ENCODE assay signal across 8 mouse cellular contexts in genomic region chr5:113306750-113307477, GRCm38 (mm10). TPM values are rescaled to one million over a fixed set of nuclear protein-coding genes. Genes with fewer than 3 reads are reported as not detected.
A peak's percentile ranks its signal among the peaks of the same experiment; 100 is the strongest.
DNase-seq lines count a peak whose midpoint lies in the region; ATAC-seq and TF ChIP-seq lines count a peak whose summit lies in the region.

No protein-coding gene starts in this region.

- no peak for TF ChIP-seq EP300 in liver, postnatal 0 days (IDR thresholded peaks at IDR 0.05; ENCODE audit: low read depth)

- H3K9me3 ChIP-seq in liver, embryonic 11.5 days (ENCODE audit: control insufficient read depth, low read length), result no peaks in the 10 kb centered on the region
- H3K9me3 ChIP-seq in liver, postnatal 0 days (ENCODE audit: low read length), result no peaks in the 10 kb centered on the region
- H3K9me3 ChIP-seq in hindbrain, embryonic 10.5 days, result no peaks in the 10 kb centered on the region
- H3K9me3 ChIP-seq in stomach, embryonic 14.5 days (ENCODE audit: control insufficient read depth, low read depth, low read length), result no peaks in the 10 kb centered on the region

- H3K27me3 ChIP-seq in liver, embryonic 11.5 days (replicated peaks; ENCODE audit: control insufficient read depth, insufficient read depth, low read length), result peaks cover 23% of the 10 kb centered on the region
- H3K27me3 ChIP-seq in liver, postnatal 0 days (ENCODE audit: insufficient read depth, low read length), result peaks cover 24% of the 10 kb centered on the region
- peaks cover 45% of the 10 kb centered on the region for H3K27me3 ChIP-seq in hindbrain, embryonic 10.5 days (ENCODE audit: insufficient read depth, poor library complexity, severe bottlenecking)
- H3K27me3 ChIP-seq in stomach, embryonic 14.5 days (ENCODE audit: control insufficient read depth, insufficient read depth, low read length), result no peaks in the 10 kb centered on the region

- H3K27ac ChIP-seq in liver, embryonic 11.5 days (ENCODE audit: low read depth, low read length), result no peak overlapping the region
- no peak overlapping the region for H3K27ac ChIP-seq in liver, postnatal 0 days (ENCODE audit: low read depth)
- H3K27ac ChIP-seq in hindbrain, embryonic 10.5 days, result peak overlapping the region; percentile 88
- peak overlapping the region; percentile 95 for H3K27ac ChIP-seq in layer of hippocampus, adult 2 months
- peak overlapping the region; percentile 48; the same call in 1 of the 2 replicates for H3K27ac ChIP-seq in stomach, embryonic 14.5 days (ENCODE audit: low read length)

- no peak for ATAC-seq in liver, embryonic 11.5 days (replicated peaks; ENCODE audit: low FRiP score)
- no peak for ATAC-seq in liver, postnatal 0 days
- peak; percentile 30; the same call in 1 of the 2 replicates for ATAC-seq in stomach, embryonic 14.5 days (ENCODE audit: insufficient number of reproducible peaks, insufficient read depth, low FRiP score, low read depth)
- ATAC-seq in activated CD4-positive, CD25-positive, alpha-beta regulatory T cell, adult 4 months, result no peak

- no peak overlapping the region for H3K4me3 ChIP-seq in liver, embryonic 11.5 days (ENCODE audit: low read depth, low read length)
- H3K4me3 ChIP-seq in liver, postnatal 0 days (ENCODE audit: low read depth, low read length), result no peak overlapping the region
- peak overlapping the region; percentile 54 for H3K4me3 ChIP-seq in hindbrain, embryonic 10.5 days
- H3K4me3 ChIP-seq in layer of hippocampus, adult 2 months, result peak overlapping the region; percentile 54
- H3K4me3 ChIP-seq in stomach, embryonic 14.5 days (ENCODE audit: low read depth, low read length), result no peak overlapping the region

- TF ChIP-seq CTCF in liver, postnatal 0 days (IDR thresholded peaks at IDR 0.05; ENCODE audit: low read depth), result no peak
- no peak for TF ChIP-seq CTCF in layer of hippocampus, adult 2 months (conservative IDR thresholded peaks at IDR 0.05)

- no peaks in the 10 kb centered on the region for H3K36me3 ChIP-seq in liver, embryonic 11.5 days (ENCODE audit: control insufficient read depth, insufficient read depth, low read length)
- no peaks in the 10 kb centered on the region for H3K36me3 ChIP-seq in liver, postnatal 0 days (replicated peaks; ENCODE audit: insufficient read depth, low read length)
- no peaks in the 10 kb centered on the region for H3K36me3 ChIP-seq in hindbrain, embryonic 10.5 days
- H3K36me3 ChIP-seq in stomach, embryonic 14.5 days (ENCODE audit: control insufficient read depth, insufficient read depth, low read length), result no peaks in the 10 kb centered on the region

- H3K4me1 ChIP-seq in liver, embryonic 11.5 days (replicated peaks; ENCODE audit: control insufficient read depth, insufficient read depth, low read length), result 0 out of 2 replicates have a peak, but pooled peaks cover 6% of the 10 kb centered on the region
- H3K4me1 ChIP-seq in liver, postnatal 0 days (ENCODE audit: insufficient read depth), result no peaks in the 10 kb centered on the region
- H3K4me1 ChIP-seq in hindbrain, embryonic 10.5 days (replicated peaks), result peaks cover 50% of the 10 kb centered on the region
- peaks cover 13% of the 10 kb centered on the region for H3K4me1 ChIP-seq in stomach, embryonic 14.5 days (ENCODE audit: control insufficient read depth, insufficient read depth, low read length)

- DNase-seq in liver, embryonic 11.5 days (ENCODE audit: low spot score), result no peak
- DNase-seq in liver, postnatal 0 days, result no peak
- peak; percentile 83 for DNase-seq in embryo, embryonic 9.5 days (ENCODE audit: extremely low spot score)
- DNase-seq in hindbrain, embryonic 10.5 days (ENCODE audit: low spot score), result peak; percentile 84
- peak; percentile 78 to 93 for DNase-seq in layer of hippocampus, adult 2 months (ENCODE audit: low spot score in 2 of 2)
- peak; percentile 10 for DNase-seq in lung, postnatal 25 days (ENCODE audit: low spot score)

- WGBS in liver, embryonic 11.5 days, result 8% methylated on average over 25 of the region's 25 CpGs
- WGBS in liver, postnatal 0 days (ENCODE audit: insufficient replicate concordance), result 13% methylated on average over 25 of the region's 25 CpGs
- 3% methylated on average over 25 of the region's 25 CpGs for WGBS in hindbrain, embryonic 10.5 days
- 6% methylated on average over 25 of the region's 25 CpGs for WGBS in stomach, embryonic 14.5 days

- peak overlapping the region; percentile 45 for H3K4me2 ChIP-seq in liver, embryonic 11.5 days
- H3K4me2 ChIP-seq in liver, postnatal 0 days (ENCODE audit: low read depth, low read length), result no peak overlapping the region
- peak overlapping the region; percentile 37 for H3K4me2 ChIP-seq in stomach, embryonic 14.5 days (replicated peaks; ENCODE audit: low read depth, low read length)

- H3K9ac ChIP-seq in liver, embryonic 11.5 days (ENCODE audit: low read depth, low read length), result no peak overlapping the region
- no peak overlapping the region for H3K9ac ChIP-seq in liver, postnatal 0 days (replicated peaks)
- no peak overlapping the region for H3K9ac ChIP-seq in stomach, embryonic 14.5 days (replicated peaks; ENCODE audit: low read depth, low read length)

RNA-seq across cellular contexts. Expression of gene Sgsm1, which starts 3.7 kb away (rescaled TPM):
- 4.9 TPM in 2 replicates for polyA plus RNA-seq in liver, embryonic 11.5 days (2014; fragmentation: Nextera tagmentation; extraction: Ambion mirVana)
- polyA plus RNA-seq in liver, postnatal 0 days (2015; fragmentation: Nextera tagmentation; extraction: Ambion mirVana), result 0.45 and 0.49 TPM in 2 replicates
- 16.6 and 17.5 TPM in 2 replicates for polyA plus RNA-seq in hindbrain, embryonic 10.5 days (2016; fragmentation: Nextera tagmentation; extraction: Ambion mirVana)
- total RNA-seq in layer of hippocampus, adult 2 months (2021), result 10 to 100 TPM; 80.3 to 85.4 TPM
- polyA plus RNA-seq in stomach, embryonic 14.5 days (2014; fragmentation: Nextera tagmentation; extraction: Ambion mirVana), result 4.6 and 6.4 TPM in 2 replicates
- not detected for polyA plus RNA-seq in activated CD4-positive, CD25-positive, alpha-beta regulatory T cell, adult 4 months (2017; shearing (Covaris generic))

RNA-seq across cellular contexts. Expression of gene Aym1, which starts 50.2 kb away (rescaled TPM):
- polyA plus RNA-seq in liver, embryonic 11.5 days (2014; fragmentation: Nextera tagmentation; extraction: Ambion mirVana), result not detected in 2 replicates
- polyA plus RNA-seq in liver, postnatal 0 days (2015; fragmentation: Nextera tagmentation; extraction: Ambion mirVana), result not detected in 2 replicates
- not detected in 2 replicates for polyA plus RNA-seq in hindbrain, embryonic 10.5 days (2016; fragmentation: Nextera tagmentation; extraction: Ambion mirVana)
- total RNA-seq in layer of hippocampus, adult 2 months (2021), result not detected
- not detected in 2 replicates for polyA plus RNA-seq in stomach, embryonic 14.5 days (2014; fragmentation: Nextera tagmentation; extraction: Ambion mirVana)
- not detected for polyA plus RNA-seq in activated CD4-positive, CD25-positive, alpha-beta regulatory T cell, adult 4 months (2017; shearing (Covaris generic))

Comparison
In these comparisons a context has a peak if more than half of its experiments do, and no peak if none do; other contexts are left out.
1. DNase-seq: peak in embryo, embryonic 9.5 days (single experiment), hindbrain, embryonic 10.5 days (single experiment), layer of hippocampus, adult 2 months (2 of 2) and lung, postnatal 25 days (single experiment); none in liver, embryonic 11.5 days (single experiment) and liver, postnatal 0 days (single experiment).
2. H3K27ac ChIP-seq: peak in hindbrain, embryonic 10.5 days (single experiment), layer of hippocampus, adult 2 months (single experiment) and stomach, embryonic 14.5 days (single experiment); none in liver, embryonic 11.5 days (single experiment) and liver, postnatal 0 days (single experiment).
3. H3K4me3 ChIP-seq: peak in hindbrain, embryonic 10.5 days (single experiment) and layer of hippocampus, adult 2 months (single experiment); none in liver, embryonic 11.5 days (single experiment), liver, postnatal 0 days (single experiment) and stomach, embryonic 14.5 days (single experiment).